Mouse (Mus musculus) limb, embryonic 13.5 days (tissue): ENCODE data around the gene Slc25a42. TPM values are rescaled to one million over a fixed set of nuclear protein-coding genes. Genes with fewer than 3 reads are reported as not detected.

Experiments used
- ATAC-seq: fragments of 200-750 bp; cut with Nextera tagmentation; 2 replicates; pipeline ENCODE4 v1.8.0; 2017; ENCODE audit warnings: low read depth, moderate number of reproducible peaks, moderate TSS enrichment; ENCODE audit not compliant: low FRiP score
- H3K27ac ChIP-seq: fragments of 300-500 bp; sonication (generic); 2 replicates; pipeline ENCODE4 v1.5.1; 2015; ENCODE audit warnings: inconsistent platforms, mild to moderate bottlenecking, moderate library complexity
- H3K27me3 ChIP-seq: fragments of 300-500 bp; sonication (generic); 2 replicates; pipeline ENCODE4 v1.6.1; 2015; ENCODE audit warnings: mild to moderate bottlenecking, inconsistent platforms
- H3K36me3 ChIP-seq: fragments of 300-500 bp; sonication (generic); 2 replicates; pipeline ENCODE4 v1.6.1; 2015; ENCODE audit warnings: inconsistent platforms, mild to moderate bottlenecking, moderate library complexity
- H3K4me1 ChIP-seq: fragments of 300-500 bp; sonication (generic); 2 replicates; pipeline ENCODE4 v1.6.1; 2015; ENCODE audit warnings: inconsistent platforms
- H3K4me2 ChIP-seq: fragments of 300-500 bp; sonication (generic); replicated peaks from 2 replicates; pipeline ENCODE4 v1.6.1; 2015; ENCODE audit warnings: inconsistent platforms, mild to moderate bottlenecking, moderate library complexity
- H3K4me3 ChIP-seq: fragments of 300-500 bp; sonication (generic); 2 replicates; pipeline ENCODE4 v1.5.1; 2015; ENCODE audit warnings: moderate library complexity, mild to moderate bottlenecking, inconsistent platforms
- H3K9ac ChIP-seq: fragments of 300-500 bp; sonication (generic); 2 replicates; pipeline ENCODE4 v1.6.1; 2015; ENCODE audit warnings: mild to moderate bottlenecking, inconsistent platforms
- H3K9me3 ChIP-seq: fragments of 300-500 bp; sonication (generic); 2 replicates; pipeline ENCODE4 v1.6.1; 2016; ENCODE audit warnings: inconsistent platforms
- WGBS: fragments of 180-500 bp; shearing (Covaris S2); methylation state at CpG from one replicate; pipeline ENCODE4 v1.1.7; 2015; 5-methylcytosine and 5-hydroxymethylcytosine counted together
- polyA plus RNA-seq: library from polyadenylated mRNA; unstranded; fragments of >200 nt; fragmentation: Nextera tagmentation; extraction: Ambion mirVana; gene quantifications from 2 replicates; pipeline ENCODE4 v1.2.1, GENCODE M21; 2015

Gene Slc25a42
- polyA plus RNA-seq, 1 experiment from 2014 or later, result 4.6 TPM

- Histone ChIP-seq H3K36me3 (no peaks in the 10 kb centered on the region), H3K4me2 (no peak overlapping the region), H3K27me3 (peaks cover 18% of the 10 kb centered on the region), H3K9me3 (no peaks in the 10 kb centered on the region; the same call in 1 of the 2 replicates), H3K9ac (no peak overlapping the region), H3K4me1 (peaks cover 8% of the 10 kb centered on the region; the same call in 1 of the 2 replicates), H3K27ac (no peak overlapping the region), H3K4me3 (no peak overlapping the region)
- 66% methylated on average over 13 of the region's 13 CpGs for WGBS
- ATAC-seq, result no peak
Observed at GRCm38 (mm10) chr8:70160015-70160414, 52.1 kb downstream of the Slc25a42 start.

- WGBS, result 86% methylated on average over 4 of the region's 4 CpGs
- H3K36me3 ChIP-seq, result no peaks in the 10 kb centered on the region
- peaks cover 8% of the 10 kb centered on the region; the same call in 1 of the 2 replicates for H3K4me1 ChIP-seq
- H3K4me2 ChIP-seq, result no peak overlapping the region
- peaks cover 12% of the 10 kb centered on the region for H3K27me3 ChIP-seq
- 0 out of 2 replicates have a peak overlapping the region, but pooled peaks have one; percentile 53 for H3K4me3 ChIP-seq
- no peak overlapping the region for H3K27ac ChIP-seq
- no peak overlapping the region for H3K9ac ChIP-seq
- H3K9me3 ChIP-seq, result no peaks in the 10 kb centered on the region; the same call in 1 of the 2 replicates
- no peak for ATAC-seq
Observed at GRCm38 (mm10) chr8:70159211-70159610, 52.9 kb downstream of the Slc25a42 start.

- peak overlapping the region; percentile 77 for H3K4me2 ChIP-seq
- no peaks in the 10 kb centered on the region for H3K36me3 ChIP-seq
- peak overlapping the region; percentile 62 for H3K9ac ChIP-seq
- 12% methylated on average over 37 of the region's 40 CpGs for WGBS
- H3K27me3 ChIP-seq, result peaks cover 7% of the 10 kb centered on the region; the same call in 1 of the 2 replicates
- H3K9me3 ChIP-seq, result no peaks in the 10 kb centered on the region; the same call in 1 of the 2 replicates
- no peak overlapping the region; the same call in 1 of the 2 replicates for H3K27ac ChIP-seq
- peak; percentile 93 for ATAC-seq
- peaks cover 8% of the 10 kb centered on the region; the same call in 1 of the 2 replicates for H3K4me1 ChIP-seq
- peak overlapping the region; percentile 53 for H3K4me3 ChIP-seq
Observed at GRCm38 (mm10) chr8:70158069-70158853, 53.8 kb downstream of the Slc25a42 start.

- 83% methylated on average over 1 of the region's 1 CpGs for WGBS
Observed at GRCm38 (mm10) chr8:70157240-70157800, 54.8 kb downstream of the Slc25a42 start.

GRCm38 (mm10) chr8:70152537-70153257, 59.4 kb downstream of the Slc25a42 start:
- Histone ChIP-seq H3K9me3 (no peaks in the 10 kb centered on the region), H3K36me3 (no peaks in the 10 kb centered on the region), H3K27ac (no peak overlapping the region), H3K9ac (0 out of 2 replicates have a peak overlapping the region, but pooled peaks have one; percentile 19), H3K4me3 (peak overlapping the region; percentile 10), H3K4me1 (peaks cover 10% of the 10 kb centered on the region), H3K4me2 (peak overlapping the region; percentile 47), H3K27me3 (peaks cover 16% of the 10 kb centered on the region)
- ATAC-seq, result peak; percentile 95
- 10% methylated on average over 18 of the region's 22 CpGs for WGBS

More at GRCm38 (mm10) chr8:70157240-70157800, 54.8 kb downstream of the Slc25a42 start:
- Histone ChIP-seq H3K27ac (no peak overlapping the region), H3K4me3 (no peak overlapping the region), H3K27me3 (peaks cover 7% of the 10 kb centered on the region; the same call in 1 of the 2 replicates), H3K4me1 (peaks cover 9% of the 10 kb centered on the region; the same call in 1 of the 2 replicates), H3K9me3 (no peaks in the 10 kb centered on the region; the same call in 1 of the 2 replicates), H3K4me2 (no peak overlapping the region), H3K9ac (0 out of 2 replicates have a peak overlapping the region, but pooled peaks have one; percentile 6), H3K36me3 (no peaks in the 10 kb centered on the region)
- no peak for ATAC-seq

GRCm38 (mm10) chr8:70150158-70150557, 61.9 kb downstream of the Slc25a42 start:
- Histone ChIP-seq H3K4me3 (peak overlapping the region; percentile 5; the same call in 1 of the 2 replicates), H3K9me3 (no peaks in the 10 kb centered on the region), H3K27ac (no peak overlapping the region), H3K36me3 (peaks cover 21% of the 10 kb centered on the region), H3K9ac (0 out of 2 replicates have a peak overlapping the region, but pooled peaks have one; percentile 10), H3K27me3 (peaks cover 12% of the 10 kb centered on the region), H3K4me1 (peaks cover 10% of the 10 kb centered on the region), H3K4me2 (peak overlapping the region; percentile 35)
- peak; percentile 33; the same call in 1 of the 2 replicates for ATAC-seq
- WGBS, result 16% methylated on average over 13 of the region's 13 CpGs

GRCm38 (mm10) chr8:70147678-70148607, 64.2 kb downstream of the Slc25a42 start:
- 86% methylated on average over 7 of the region's 7 CpGs for WGBS
- peaks cover 43% of the 10 kb centered on the region for H3K36me3 ChIP-seq
- peaks cover 10% of the 10 kb centered on the region for H3K4me1 ChIP-seq
- no peak overlapping the region for H3K9ac ChIP-seq
- ATAC-seq, result no peak
- H3K27ac ChIP-seq, result no peak overlapping the region
- no peak overlapping the region for H3K4me2 ChIP-seq
- no peak overlapping the region for H3K4me3 ChIP-seq
- peaks cover 9% of the 10 kb centered on the region; the same call in 1 of the 2 replicates for H3K27me3 ChIP-seq
- H3K9me3 ChIP-seq, result no peaks in the 10 kb centered on the region

GRCm38 (mm10) chr8:70139981-70140380, 72.1 kb downstream of the Slc25a42 start:
- H3K36me3 ChIP-seq, result peaks cover 50% of the 10 kb centered on the region
- peak overlapping the region; percentile 86 for H3K9ac ChIP-seq
- H3K4me3 ChIP-seq, result peak overlapping the region; percentile 89
- H3K27ac ChIP-seq, result peak overlapping the region; percentile 83
- H3K4me2 ChIP-seq, result peak overlapping the region; percentile 88
- H3K27me3 ChIP-seq, result no peaks in the 10 kb centered on the region
- no peaks in the 10 kb centered on the region for H3K9me3 ChIP-seq
- no peak for ATAC-seq
- peaks cover 21% of the 10 kb centered on the region for H3K4me1 ChIP-seq
- WGBS, result 7% methylated on average over 9 of the region's 9 CpGs

GRCm38 (mm10) chr8:70139026-70139857, 72.9 kb downstream of the Slc25a42 start, which contains the start of the genes Rfxank, Borcs8 and Mef2b:
Gene Rfxank, minus strand, starts transcription at chr8:70139154.
Gene Borcs8, plus strand, starts transcription at chr8:70139499.
Gene Mef2b, plus strand, starts transcription at chr8:70139711.
- under 1% methylated on average over 46 of the region's 46 CpGs for WGBS
- Histone ChIP-seq H3K27ac (peak within 1 kb of the TSS; percentile 83), H3K36me3 (peaks cover 50% of the 10 kb centered on the region), H3K4me2 (peak within 1 kb of the TSS; percentile 88), H3K4me3 (peak within 1 kb of the TSS; percentile 89), H3K9me3 (no peaks in the 10 kb centered on the region), H3K9ac (peak within 1 kb of the TSS; percentile 86), H3K4me1 (peaks cover 21% of the 10 kb centered on the region), H3K27me3 (no peaks in the 10 kb centered on the region)
- peak; percentile 97 for ATAC-seq

- H3K4me2 ChIP-seq, result peak overlapping the region; percentile 74
- peaks cover 51% of the 10 kb centered on the region for H3K36me3 ChIP-seq
- peaks cover 21% of the 10 kb centered on the region for H3K4me1 ChIP-seq
- no peaks in the 10 kb centered on the region for H3K9me3 ChIP-seq
- H3K27me3 ChIP-seq, result no peaks in the 10 kb centered on the region
- peak overlapping the region; percentile 89 for H3K4me3 ChIP-seq
- no peak for ATAC-seq
- peak overlapping the region; percentile 72 for H3K9ac ChIP-seq
- WGBS, result 75% methylated on average over 4 of the region's 4 CpGs
- no peak overlapping the region for H3K27ac ChIP-seq
Observed at GRCm38 (mm10) chr8:70137890-70138289, 74.2 kb downstream of the Slc25a42 start.
